Mouse (Mus musculus): ENCODE measurements at regions not wholly inside any gene's neighbourhood (a gene's known extent, or its start where the extent isn't known, plus 50 kb on each side); places are given as distances from the start of the nearest gene placed in this dataset.

- Histone ChIP-seq H3K27me3 (ENCODE audit: control insufficient read depth, insufficient read depth, low read length) (no peaks in the 10 kb centered on the region), H3K27ac (replicated peaks; ENCODE audit: insufficient read depth, low read depth, low read length) (no peak overlapping the region), H3K36me3 (ENCODE audit: control insufficient read depth, insufficient read depth, low read length) (no peaks in the 10 kb centered on the region), H3K4me3 (ENCODE audit: insufficient read depth, low read depth, low read length) (no peak overlapping the region), H3K4me1 (ENCODE audit: control insufficient read depth, insufficient read depth, low read length) (no peaks in the 10 kb centered on the region), H3K79me2 (ENCODE audit: control insufficient read depth, insufficient read depth, low read length) (no peaks in the 10 kb centered on the region), H3K9ac (ENCODE audit: low read depth, low read length) (no peak overlapping the region)
- 66% methylated on average over 15 of the region's 15 CpGs for WGBS
- no peak for DNase-seq (ENCODE audit: extremely low read depth, low read depth, low spot score)
- no peak for TF ChIP-seq POLR2A (IDR thresholded peaks at IDR 0.05; ENCODE audit: extremely low read depth, insufficient read depth, low read length)
These were observed 389.6 kb upstream of the Adgrl2 start for GRCm38 (mm10) chr3:149379866-149380472.

- TF ChIP-seq CTCF (IDR thresholded peaks at IDR 0.05; ENCODE audit: low read depth, low read length) (no peak), POLR2A (IDR thresholded peaks at IDR 0.05; ENCODE audit: extremely low read depth, insufficient read depth, low read length) (no peak)
- 75% methylated on average over 3 of the region's 3 CpGs for whole genome bisulfite sequencing
- no peak overlapping the region for H3K27ac ChIP-seq (replicated peaks; ENCODE audit: insufficient read depth, low read depth, low read length)
These were observed 389.0 kb upstream of the Adgrl2 start for GRCm38 (mm10) chr3:149379249-149379865.

GRCm38 (mm10) chr3:149371439-149371838, 381.1 kb upstream of the Adgrl2 start:
- Histone ChIP-seq H3K9ac (ENCODE audit: low read depth, low read length) (no peak overlapping the region), H3K4me3 (ENCODE audit: insufficient read depth, low read depth, low read length) (no peak overlapping the region), H3K79me2 (ENCODE audit: control insufficient read depth, insufficient read depth, low read length) (no peaks in the 10 kb centered on the region), H3K36me3 (ENCODE audit: control insufficient read depth, insufficient read depth, low read length) (no peaks in the 10 kb centered on the region), H3K27ac (replicated peaks; ENCODE audit: insufficient read depth, low read depth, low read length) (no peak overlapping the region), H3K4me1 (ENCODE audit: control insufficient read depth, insufficient read depth, low read length) (no peaks in the 10 kb centered on the region), H3K27me3 (ENCODE audit: control insufficient read depth, insufficient read depth, low read length) (no peaks in the 10 kb centered on the region)
- TF ChIP-seq CTCF (IDR thresholded peaks at IDR 0.05; ENCODE audit: low read depth, low read length) (no peak), POLR2A (IDR thresholded peaks at IDR 0.05; ENCODE audit: extremely low read depth, insufficient read depth, low read length) (no peak)
- DNase-seq (ENCODE audit: extremely low read depth, low read depth, low spot score) = no peak
- WGBS = 86% methylated on average over 5 of the region's 5 CpGs

More at GRCm38 (mm10) chr3:149379249-149379865, 389.0 kb upstream of the Adgrl2 start:
- Histone ChIP-seq H3K9ac (ENCODE audit: low read depth, low read length) (no peak overlapping the region), H3K36me3 (ENCODE audit: control insufficient read depth, insufficient read depth, low read length) (no peaks in the 10 kb centered on the region), H3K4me3 (ENCODE audit: insufficient read depth, low read depth, low read length) (no peak overlapping the region), H3K27me3 (ENCODE audit: control insufficient read depth, insufficient read depth, low read length) (no peaks in the 10 kb centered on the region), H3K4me1 (ENCODE audit: control insufficient read depth, insufficient read depth, low read length) (no peaks in the 10 kb centered on the region), H3K79me2 (ENCODE audit: control insufficient read depth, insufficient read depth, low read length) (no peaks in the 10 kb centered on the region)
- no peak for DNase-seq (ENCODE audit: extremely low read depth, low read depth, low spot score)

GRCm38 (mm10) chr3:149370517-149371227, 380.3 kb upstream of the Adgrl2 start:
- Histone ChIP-seq H3K9ac (ENCODE audit: low read depth, low read length) (no peak overlapping the region), H3K4me3 (ENCODE audit: insufficient read depth, low read depth, low read length) (no peak overlapping the region), H3K4me1 (ENCODE audit: control insufficient read depth, insufficient read depth, low read length) (no peaks in the 10 kb centered on the region), H3K36me3 (ENCODE audit: control insufficient read depth, insufficient read depth, low read length) (no peaks in the 10 kb centered on the region), H3K27ac (replicated peaks; ENCODE audit: insufficient read depth, low read depth, low read length) (no peak overlapping the region), H3K79me2 (ENCODE audit: control insufficient read depth, insufficient read depth, low read length) (no peaks in the 10 kb centered on the region), H3K27me3 (ENCODE audit: control insufficient read depth, insufficient read depth, low read length) (no peaks in the 10 kb centered on the region)
- 88% methylated on average over 6 of the region's 6 CpGs for WGBS
- no peak for TF ChIP-seq CTCF (IDR thresholded peaks at IDR 0.05; ENCODE audit: low read depth, low read length)
- DNase-seq (ENCODE audit: extremely low read depth, low read depth, low spot score) = no peak

GRCm38 (mm10) chr3:149367888-149368287, 377.5 kb upstream of the Adgrl2 start:
- Histone ChIP-seq H3K4me1 (ENCODE audit: control insufficient read depth, insufficient read depth, low read length) (no peaks in the 10 kb centered on the region), H3K27ac (replicated peaks; ENCODE audit: insufficient read depth, low read depth, low read length) (no peak overlapping the region), H3K27me3 (ENCODE audit: control insufficient read depth, insufficient read depth, low read length) (no peaks in the 10 kb centered on the region), H3K36me3 (ENCODE audit: control insufficient read depth, insufficient read depth, low read length) (no peaks in the 10 kb centered on the region), H3K79me2 (ENCODE audit: control insufficient read depth, insufficient read depth, low read length) (no peaks in the 10 kb centered on the region), H3K4me3 (ENCODE audit: insufficient read depth, low read depth, low read length) (no peak overlapping the region), H3K9ac (ENCODE audit: low read depth, low read length) (no peak overlapping the region)
- TF ChIP-seq CTCF (IDR thresholded peaks at IDR 0.05; ENCODE audit: low read depth, low read length) = no peak
- no peak for TF ChIP-seq POLR2A (IDR thresholded peaks at IDR 0.05; ENCODE audit: extremely low read depth, insufficient read depth, low read length)
- no peak for DNase-seq (ENCODE audit: extremely low read depth, low read depth, low spot score)
- 81% methylated on average over 3 of the region's 3 CpGs for WGBS

GRCm38 (mm10) chr3:149360164-149360563, 369.8 kb upstream of the Adgrl2 start:
- no peaks in the 10 kb centered on the region for H3K27me3 ChIP-seq (ENCODE audit: control insufficient read depth, insufficient read depth, low read length)
- no peak for TF ChIP-seq POLR2A (IDR thresholded peaks at IDR 0.05; ENCODE audit: extremely low read depth, insufficient read depth, low read length)
- TF ChIP-seq CTCF (IDR thresholded peaks at IDR 0.05; ENCODE audit: low read depth, low read length) = no peak
- 88% methylated on average over 2 of the region's 2 CpGs for WGBS

More at GRCm38 (mm10) chr3:149360164-149360563, 369.8 kb upstream of the Adgrl2 start:
- no peaks in the 10 kb centered on the region for H3K36me3 ChIP-seq (ENCODE audit: control insufficient read depth, insufficient read depth, low read length)
- no peaks in the 10 kb centered on the region for H3K79me2 ChIP-seq (ENCODE audit: control insufficient read depth, insufficient read depth, low read length)
- no peaks in the 10 kb centered on the region for H3K4me1 ChIP-seq (ENCODE audit: control insufficient read depth, insufficient read depth, low read length)
- no peak overlapping the region for H3K27ac ChIP-seq (replicated peaks; ENCODE audit: insufficient read depth, low read depth, low read length)
- DNase-seq (ENCODE audit: extremely low read depth, low read depth, low spot score) = no peak
- no peak overlapping the region for H3K9ac ChIP-seq (ENCODE audit: low read depth, low read length)
- H3K4me3 ChIP-seq (ENCODE audit: insufficient read depth, low read depth, low read length) = no peak overlapping the region
